Mouse (Mus musculus): Measurements from ENCODE around the gene Chrng.

Chrng gene

DNA sequence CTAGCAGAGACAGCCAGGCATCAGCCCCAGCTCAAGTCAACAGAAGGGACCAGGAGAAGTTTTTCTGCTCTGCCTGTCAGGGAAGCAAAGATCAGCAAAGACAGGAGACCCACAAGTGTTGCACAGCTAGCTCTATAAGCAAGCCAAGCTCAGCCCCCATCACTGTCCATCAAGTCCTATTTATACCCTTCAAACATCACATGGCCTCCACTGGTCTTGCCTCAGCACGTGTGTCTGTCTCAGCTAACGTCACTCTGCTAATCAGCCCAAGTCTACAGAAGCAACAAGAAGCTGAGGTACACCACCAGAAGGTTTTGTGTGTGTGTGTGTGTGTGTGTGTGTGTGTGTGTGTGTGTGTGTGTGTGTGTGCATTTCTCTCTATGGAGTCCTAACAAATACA, 3.6 kb upstream of the Chrng start:
- no peak for DNase-seq

DNA sequence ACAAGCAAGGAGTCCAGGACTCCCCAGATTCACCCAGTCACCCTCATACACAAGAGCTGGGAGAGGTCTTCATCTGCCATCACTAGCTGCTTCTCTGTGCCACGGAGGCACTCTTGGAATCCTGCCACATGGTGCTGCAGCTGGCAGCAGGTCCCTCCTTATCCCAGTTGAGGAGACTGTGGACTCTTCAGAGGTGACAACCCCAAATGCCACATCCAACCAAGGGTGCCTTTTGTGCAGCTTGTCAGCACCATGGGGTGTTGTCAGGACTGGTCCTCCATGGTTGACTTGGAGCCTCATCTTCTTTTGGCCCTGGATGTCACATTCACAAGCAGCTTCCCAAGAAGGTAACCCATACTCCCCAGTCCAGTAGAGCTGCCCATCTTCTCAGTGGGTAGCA, 2.6 kb upstream of the Chrng start:
- DNase-seq = no peak

DNA sequence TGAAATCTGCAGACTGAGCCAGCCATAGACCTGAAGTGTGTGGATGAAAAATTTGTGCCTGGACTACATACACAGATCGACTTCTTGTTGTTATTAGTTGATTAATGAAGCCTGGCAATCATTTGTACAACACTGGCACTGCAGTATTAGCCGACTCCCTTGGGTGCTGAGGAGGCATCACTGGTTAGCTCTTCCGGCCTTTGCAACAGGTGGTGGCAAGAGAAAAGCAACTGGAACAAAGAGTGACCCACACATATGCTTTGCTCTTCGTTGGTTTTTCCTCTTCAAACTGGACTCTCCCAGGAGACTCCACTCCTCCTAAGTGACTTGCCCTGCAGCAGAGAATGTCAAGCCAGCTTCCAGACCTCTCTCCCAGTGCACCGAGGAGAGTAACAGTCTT, 678 bp upstream of the Chrng start:
- DNase-seq = no peak

DNA sequence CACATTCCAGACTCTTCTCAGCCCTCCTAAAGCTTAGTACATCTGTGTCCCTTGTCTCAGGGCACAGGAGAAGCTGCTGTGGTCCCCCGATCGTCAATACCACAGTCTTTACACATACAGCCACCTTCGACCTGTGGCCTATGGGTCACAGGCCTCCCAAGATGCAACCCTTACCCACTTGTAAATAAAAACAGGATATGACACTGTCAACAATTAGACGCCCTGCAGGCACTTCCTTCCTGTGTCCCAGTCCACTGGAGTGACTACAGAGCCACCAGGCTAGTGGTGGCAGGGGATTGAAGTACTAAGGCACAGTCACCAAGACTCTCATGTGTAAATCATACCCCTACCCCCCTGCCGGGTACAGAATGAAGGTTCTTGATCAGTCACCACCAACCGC, 581 bp downstream of the Chrng start:
- no peak for DNase-seq

DNA sequence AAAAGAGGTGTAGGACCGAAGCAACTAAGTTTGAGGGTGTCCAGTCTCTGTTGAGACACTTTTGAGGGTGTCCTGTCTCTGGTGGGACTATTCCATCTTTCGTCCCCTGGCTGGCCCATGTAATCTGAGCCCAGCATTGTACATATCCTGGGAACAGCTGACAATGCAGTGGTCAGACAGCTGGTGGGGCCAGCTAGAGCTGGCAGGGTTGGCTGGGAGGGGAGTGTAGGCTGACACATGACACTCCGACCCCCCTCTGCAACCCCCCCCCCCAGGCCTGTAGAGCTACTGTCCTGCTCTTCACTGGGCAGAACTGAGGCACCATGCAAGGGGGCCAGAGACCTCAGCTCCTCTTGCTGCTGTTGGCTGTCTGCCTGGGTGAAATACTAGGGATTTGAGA, 1.0 kb downstream of the Chrng start:
- DNase-seq = no peak

DNA sequence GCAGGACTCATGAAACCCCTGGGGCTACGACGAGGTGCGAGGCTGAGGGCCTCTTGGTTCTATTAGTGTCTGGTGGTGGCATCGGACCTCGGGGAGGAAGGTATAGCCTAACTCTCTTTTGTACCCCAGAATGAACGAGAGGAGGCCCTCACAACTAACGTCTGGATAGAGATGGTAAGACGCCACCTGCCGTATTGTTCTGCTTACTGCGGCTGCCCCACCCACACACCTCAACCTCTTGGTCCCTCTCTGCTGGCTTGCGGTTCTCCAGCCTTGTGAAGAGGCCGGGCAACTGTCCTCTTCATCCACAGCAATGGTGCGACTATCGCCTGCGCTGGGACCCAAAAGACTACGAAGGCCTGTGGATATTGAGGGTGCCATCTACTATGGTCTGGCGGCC, 1.9 kb downstream of the Chrng start:
- peak; percentile 14 for DNase-seq

DNA sequence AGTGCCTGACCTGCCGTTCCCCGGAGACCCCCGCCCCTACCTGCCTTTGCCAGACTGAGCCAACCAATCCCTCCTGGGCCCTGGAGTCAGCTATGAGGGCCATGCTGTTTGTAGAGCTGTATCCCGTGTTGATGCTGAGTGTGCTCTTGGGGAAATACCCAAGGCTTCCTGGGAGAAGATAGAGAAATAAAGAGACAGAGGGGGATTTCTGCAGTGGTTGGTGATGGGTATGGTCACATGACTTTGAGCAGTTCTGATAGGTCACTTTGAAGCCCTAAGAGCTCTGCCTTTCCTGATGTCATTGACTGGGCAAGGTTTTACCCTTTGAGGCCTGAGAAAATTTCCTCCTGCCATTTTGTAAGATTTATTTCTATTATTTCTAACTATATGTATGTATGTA, 7.0 kb downstream of the Chrng start:
- no peak for DNase-seq

DNA sequence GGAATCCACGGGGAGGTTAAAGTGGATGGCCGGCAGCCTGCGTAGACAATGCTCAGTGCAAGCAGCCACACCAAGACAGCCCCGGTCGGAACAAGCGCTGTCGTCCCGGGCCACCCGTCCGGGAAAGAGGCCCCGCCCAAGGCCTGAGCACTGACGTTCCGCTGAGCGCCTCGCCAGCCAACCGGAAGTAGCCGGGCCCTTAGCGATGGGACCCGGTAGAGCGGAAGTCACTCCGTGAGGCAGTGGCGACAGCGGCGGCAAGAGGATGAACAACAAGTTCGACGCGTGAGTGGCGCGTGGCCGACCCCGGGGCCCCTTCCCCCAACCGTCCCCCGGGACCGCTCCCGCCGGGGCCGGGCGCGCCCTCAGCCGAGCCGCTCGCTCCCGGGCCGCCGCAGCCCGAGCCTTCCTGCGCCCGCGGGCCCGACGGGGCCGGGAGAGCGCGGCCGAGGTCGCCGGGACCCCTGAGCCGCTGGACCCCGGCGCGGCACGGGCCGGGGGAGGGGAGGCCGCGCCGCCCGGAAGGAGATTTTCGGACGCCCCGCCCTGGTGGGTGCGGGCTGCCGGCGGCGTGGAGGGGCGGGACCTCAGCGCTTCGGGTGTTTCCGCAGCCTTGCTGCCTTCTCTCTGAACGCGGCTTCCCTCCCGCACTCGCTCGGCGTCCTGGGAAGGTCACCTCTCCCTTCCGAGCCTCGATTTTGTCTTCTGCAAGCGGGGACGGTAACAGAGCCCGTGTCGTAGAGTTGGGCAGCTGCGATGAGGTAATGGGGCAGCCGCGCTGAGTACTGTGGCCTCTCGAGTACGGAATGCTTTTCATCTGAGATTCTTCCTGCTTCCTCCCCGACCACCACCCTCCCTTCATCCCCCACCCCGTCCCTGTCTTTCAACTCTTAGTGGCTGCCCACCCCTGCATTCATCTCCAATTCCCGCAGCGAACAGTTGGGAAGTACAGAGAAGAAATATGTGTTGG, 9.6 kb downstream of the Chrng start, which contains the start of gene Eif4e2:
Gene Eif4e2, plus strand, starts transcription at position 180 of the 970 bp plus-strand sequence.
- DNase-seq = peak; percentile 95

DNA sequence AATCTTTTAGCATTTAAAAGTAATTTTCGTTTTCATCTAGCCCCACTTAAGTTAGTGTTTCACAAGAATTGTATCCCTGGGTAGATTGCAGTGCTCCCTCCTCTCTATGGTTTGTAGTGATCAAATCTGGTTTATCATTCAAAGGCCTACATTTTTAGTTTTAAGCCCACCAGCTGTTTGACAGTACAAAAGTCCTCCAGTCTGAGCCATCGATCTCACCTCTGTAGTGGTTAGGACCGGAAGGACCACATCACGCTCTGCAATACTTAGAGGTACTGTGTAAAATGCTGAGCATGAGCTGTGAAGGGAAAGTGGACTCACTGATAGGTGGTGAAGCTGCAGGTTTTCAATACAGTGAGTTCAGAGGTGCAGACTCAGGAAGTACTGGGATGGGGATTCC, 10.3 kb downstream of the Chrng start:
- DNase-seq = no peak

DNA sequence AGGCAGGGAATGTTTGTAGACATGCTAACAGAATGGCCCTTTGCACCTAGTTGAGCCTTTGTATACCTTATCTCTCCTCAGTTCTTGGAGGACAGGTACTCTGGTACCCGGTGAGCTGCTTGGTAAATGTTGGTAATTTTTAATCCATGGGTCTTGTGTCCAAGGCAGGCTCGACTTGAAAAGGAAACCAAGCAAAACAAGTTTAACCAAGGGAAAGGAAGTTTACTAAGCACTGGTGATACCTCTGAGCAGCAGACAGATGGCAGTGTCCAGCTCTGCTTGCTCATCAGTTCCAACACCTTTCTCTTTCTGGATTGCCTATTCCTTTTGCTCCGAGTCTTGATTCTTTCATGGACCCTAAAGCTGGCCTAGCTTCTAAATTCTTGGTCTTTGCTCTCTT, 13.5 kb downstream of the Chrng start:
- no peak for DNase-seq

DNA sequence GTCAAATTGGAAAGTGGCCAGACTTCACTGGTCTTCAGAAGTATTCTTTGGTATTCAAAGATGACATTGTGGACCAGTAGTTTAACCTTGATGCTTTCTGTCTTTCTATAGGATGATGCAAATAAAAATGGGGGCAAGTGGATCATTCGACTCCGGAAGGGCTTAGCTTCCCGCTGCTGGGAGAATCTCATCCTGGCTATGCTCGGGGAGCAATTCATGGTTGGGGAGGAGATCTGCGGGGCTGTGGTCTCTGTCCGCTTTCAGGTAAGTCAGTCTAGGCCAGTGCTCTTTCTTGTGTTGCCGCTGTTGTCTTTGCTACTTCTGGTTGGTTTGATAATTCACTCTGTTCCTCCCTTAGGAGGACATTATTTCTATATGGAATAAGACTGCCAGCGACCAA, 21.3 kb downstream of the Chrng start:
- no peak for DNase-seq

DNA sequence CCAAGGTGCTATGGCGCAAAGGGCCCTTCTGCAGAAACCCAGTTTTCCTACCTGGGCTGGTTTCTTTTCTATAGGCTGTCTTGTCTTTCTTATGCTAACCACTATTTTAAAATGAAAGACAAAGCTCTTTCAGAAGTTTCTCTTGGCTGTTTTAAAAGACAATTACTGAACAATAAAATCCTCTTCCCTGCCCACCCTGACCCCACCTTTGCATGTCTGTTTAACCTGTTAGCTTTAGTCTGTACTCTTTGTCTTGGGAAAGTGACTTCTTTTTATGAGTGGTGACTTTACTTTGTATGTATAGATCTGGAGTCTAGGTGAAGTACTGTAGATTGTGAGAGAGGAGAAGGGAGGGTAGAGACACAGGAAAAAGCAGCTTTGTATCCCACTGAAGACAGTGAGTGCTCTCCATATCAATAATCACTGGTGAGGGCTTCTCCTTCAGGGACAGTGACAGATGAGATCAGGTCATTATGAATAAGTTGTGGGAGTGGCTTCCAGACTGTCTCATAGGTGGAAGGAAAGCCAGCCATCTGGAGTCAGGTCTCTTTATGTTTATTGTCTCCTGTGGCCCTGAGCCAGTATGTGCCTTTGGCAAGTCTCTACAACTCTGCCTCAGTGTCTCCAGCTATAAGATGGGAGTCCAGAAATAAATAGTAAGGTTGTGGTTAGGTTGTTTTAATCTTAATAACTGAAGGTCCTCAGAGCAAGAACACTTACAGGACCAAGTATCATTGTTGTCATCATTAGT, 22.1 kb downstream of the Chrng start:
- no peak for DNase-seq

DNA sequence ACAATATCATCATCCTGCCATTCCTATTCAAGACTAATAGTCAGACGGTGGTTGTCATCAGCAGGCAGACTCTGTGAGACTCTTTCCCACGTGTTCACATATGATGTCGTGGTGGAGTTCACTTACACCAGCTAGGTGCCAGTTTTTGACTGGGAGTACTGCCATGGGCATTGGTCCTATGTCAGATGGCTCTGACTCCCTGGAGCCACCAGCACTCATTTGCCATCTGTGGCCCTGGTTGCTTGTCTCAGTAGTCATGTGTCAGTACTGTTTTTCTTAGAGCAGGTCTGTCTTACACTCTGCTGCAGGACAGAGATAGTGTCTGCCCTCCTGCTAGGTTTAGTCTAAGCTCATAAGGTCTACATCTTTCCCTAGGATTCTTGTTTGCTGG, 22.7 kb downstream of the Chrng start:
- DNase-seq = no peak

DNA sequence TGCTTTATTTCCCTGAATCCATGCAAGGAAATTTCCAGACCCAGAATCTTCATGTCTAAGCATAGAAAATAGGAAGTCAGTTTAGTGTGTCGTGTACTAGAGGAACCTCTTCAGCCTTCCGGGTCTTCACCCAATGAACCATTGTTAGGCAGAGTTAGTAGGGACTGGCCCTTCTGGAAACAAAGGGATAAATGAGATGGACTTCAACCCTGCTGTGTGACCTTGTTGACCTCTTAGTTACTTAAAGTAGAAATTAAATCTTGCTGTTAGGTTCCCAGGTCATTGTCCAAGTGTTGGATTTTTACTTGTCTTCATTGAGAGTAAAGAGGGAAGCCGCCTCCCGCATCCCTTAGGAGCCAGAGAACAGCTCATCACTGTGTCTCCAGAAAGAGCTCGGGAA, 26.1 kb downstream of the Chrng start:
- DNase-seq = no peak

DNA sequence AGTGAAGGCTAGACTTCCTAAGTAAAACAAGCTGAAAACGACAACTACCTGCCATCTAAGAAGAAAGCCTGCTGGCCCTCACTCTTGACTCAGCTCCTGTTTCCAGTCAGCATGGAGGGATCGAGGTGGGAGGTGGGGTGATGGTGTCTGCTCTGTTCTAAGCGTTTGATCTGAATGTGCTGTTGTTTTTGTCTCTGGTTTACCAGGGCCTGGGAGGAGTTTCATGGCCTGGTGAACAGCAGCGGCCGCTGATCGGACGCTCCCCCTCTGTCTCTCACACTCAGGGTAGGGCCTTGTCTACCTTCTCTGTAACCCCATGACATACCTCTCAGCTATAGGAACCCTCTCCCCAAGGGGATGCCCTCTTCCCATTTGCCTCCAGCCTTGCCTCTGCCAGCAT, 27.7 kb downstream of the Chrng start:
- no peak for DNase-seq

DNA sequence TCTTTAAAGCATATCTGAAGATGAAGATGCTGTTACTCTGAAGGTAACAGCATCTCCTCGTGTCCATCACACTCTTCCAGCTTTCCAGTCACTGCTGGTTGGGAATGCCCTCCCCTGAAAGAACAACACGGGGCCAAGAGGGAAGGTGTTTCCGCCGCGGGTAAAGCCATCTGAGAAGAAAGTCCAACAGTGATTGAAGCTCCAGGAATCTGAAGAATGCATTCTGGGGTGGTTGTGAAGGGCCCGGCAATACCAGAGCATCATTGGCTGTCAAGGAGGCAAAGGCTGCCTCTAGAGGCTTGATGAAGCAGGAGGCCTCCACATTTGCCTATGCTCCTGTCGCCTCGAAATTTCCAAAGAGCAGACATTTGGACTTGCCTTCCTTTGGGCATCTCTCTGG, 34.6 kb downstream of the Chrng start:
- no peak for DNase-seq

DNA sequence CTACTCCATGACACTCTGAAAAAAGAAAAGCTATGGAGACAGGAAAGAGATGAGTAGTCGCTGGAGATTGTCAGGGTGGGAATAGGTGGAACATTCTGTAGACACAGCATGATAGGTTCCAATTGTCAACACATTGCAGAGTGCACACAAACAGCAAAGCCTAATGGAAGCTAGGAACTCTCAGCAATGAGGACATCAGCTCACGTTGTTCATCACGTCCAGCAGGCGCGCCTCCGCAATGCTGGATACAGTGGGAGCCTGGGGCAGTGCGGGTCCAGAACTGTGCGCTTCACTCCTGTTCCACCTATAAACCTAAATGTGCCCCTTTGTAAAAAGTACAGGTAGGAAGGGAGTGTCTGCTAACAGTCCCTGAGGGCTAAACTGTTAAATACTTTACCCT, 38.6 kb downstream of the Chrng start:
- DNase-seq = no peak

DNA sequence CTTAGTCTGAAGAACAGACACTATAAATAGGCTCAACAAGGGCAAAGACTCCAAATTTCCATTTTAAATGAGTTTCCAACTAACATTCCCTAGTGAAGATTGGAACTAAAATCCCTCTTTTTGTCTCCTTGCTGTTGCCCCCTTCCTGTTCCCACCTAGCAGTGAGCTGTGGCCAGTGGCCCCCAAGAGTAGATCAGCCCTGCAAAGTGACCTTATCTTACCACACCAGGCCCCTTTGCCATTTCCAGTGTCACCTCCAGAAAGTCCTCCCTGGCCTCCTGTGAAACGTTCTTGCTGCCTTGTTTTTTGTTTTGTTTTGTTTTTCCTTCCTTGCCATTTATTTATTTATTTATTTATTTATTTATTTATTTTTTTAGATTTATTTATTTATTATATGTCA, 41.0 kb downstream of the Chrng start:
- DNase-seq = no peak

DNA sequence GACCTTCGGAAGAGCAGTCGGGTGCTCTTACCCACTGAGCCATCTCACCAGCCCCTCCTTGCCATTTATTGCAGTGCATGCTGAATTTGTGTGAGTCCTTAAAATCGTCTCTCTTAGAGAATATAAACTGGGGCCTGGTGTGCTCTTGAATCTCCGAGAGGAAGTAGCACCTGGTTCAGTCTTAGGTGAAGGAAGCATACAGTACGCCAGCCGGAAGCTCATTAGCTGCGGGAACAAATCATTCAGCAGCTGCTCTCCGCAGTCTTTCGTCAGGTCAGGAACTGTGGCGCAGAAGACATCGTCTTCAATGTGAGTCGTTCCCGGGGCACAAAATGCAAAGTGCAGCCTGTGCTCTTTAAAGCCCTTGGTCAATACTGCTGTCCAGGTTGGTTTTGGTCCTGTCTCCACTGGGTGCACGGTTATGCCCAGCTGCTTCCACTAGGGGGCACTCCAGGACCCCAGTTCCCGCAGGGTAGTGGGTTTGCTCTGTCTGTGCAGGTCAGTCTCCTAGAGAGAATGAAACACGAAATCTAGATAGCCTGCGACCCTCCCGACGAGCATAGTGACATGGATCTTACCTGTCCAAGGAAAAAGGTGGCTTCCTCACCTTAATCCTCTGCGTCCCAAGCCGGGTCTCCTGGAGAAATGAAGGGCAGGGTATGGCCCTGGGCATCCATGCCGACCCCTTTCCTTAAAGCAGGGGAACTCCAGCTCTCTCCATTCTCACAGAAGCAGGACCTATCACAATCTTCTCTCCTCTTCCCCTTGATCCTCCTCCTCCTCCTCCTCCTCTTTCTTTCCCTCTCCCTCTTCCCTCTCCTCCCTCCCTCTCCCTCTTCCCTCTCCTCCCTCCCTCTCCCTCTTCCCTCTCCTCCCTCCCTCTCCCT, 41.7 kb downstream of the Chrng start:
- peak; percentile 82 for DNase-seq

DNA sequence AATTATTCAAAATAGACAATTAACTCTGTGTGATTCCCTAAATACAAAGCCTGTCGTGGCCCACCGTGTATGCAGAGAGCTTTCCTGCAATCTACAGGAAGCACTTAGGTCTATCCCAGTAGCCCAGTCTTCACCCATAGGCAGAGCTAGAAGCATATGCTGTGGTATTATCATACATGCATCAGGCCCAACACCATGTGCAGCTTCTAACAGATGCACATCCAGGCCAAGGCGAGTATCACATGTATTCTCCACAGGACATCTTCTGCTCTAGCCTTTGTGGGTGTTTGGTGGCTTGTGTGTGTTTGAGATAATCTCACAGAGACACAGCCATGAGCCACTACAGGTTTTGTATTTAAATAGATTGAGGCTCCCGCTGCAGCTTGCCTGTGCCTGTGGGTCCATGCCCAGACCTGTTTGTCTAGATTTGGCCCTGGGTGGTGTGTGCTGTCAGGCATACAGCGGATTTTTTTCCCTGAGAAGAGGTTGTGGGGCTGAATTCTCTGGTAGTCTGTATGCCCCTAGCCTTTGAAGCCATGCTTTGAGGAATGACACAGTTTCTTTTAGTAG, 47.7 kb downstream of the Chrng start:
- no peak for DNase-seq

DNA sequence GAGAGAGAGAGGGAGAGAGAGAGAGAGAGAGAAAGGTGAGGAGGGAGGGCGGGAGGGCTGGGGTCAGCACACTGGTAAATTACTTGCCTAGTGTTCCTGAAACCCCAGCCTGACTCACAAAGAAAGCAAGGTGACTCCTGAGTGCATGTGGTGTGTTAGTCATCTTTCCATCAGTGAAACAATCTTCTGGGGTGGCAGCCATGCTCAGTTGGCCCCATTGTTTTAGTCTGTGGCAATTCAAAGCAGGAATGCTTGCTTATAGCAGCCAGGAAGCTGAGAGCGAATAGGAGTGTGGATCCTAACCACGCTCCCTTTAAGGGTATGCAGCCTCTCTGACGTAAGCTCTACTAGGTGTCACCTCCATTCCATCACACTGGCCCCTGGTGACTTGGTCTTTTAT, 50.7 kb downstream of the Chrng start:
- no peak for DNase-seq

DNA sequence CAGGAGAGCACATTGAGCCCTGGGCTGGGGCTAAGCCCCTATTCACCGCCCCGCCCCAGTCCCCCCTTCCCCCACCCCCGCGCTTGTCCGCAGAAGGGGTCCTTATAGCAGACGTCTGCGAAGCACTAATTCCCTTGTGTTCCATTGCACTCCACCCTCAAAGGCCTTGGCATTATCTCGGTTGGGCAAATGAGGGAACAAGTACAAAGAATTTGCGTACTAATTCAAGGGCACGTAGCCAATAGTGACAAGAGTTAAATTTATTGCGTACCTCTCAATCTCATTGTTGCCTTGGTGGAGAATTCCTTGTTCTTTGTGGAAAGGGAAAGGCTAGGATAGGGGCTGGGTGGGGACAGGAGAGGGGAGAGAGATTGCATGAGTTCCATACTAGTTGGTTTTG, 53.2 kb downstream of the Chrng start:
- DNase-seq = no peak

DNA sequence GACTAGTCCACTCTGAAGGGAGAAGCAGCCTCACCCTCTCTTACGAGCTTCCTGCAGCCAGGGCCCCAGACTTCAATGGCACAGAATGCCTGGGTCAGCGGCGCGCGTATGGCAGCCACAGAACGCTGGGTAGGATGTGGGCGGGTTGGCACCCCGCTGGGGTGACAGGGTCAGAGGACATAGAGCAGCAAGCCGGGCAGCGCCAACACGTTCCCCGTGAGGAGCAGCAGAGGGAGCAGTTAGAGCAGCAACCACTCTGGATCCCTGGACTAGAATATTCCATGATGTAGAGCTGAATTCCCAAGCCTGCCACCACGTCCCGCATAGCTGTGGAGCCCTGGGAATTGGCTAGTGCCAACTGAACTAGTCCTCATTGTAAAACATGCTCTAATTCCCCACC, 54.0 kb downstream of the Chrng start:
- no peak for DNase-seq
